Mouse (Mus musculus) neural tube, embryonic 14.5 days (tissue): ENCODE measurements around the gene Ndufa11. TPM values are rescaled to one million over a fixed set of nuclear protein-coding genes. Genes with fewer than 3 reads are reported as not detected.

Source experiments
- ATAC-seq: fragments of 200-750 bp; cut with Nextera tagmentation; 2 replicates; pipeline ENCODE4 v1.8.0; 2017; ENCODE audit warnings: low read depth, mild to moderate bottlenecking, moderate TSS enrichment, moderate library complexity
- H3K27ac ChIP-seq: fragments of 300-500 bp; sonication (generic); 2 replicates; pipeline ENCODE4 v1.5.1; 2014; ENCODE audit warnings: low read depth, mild to moderate bottlenecking, control low read depth, low read length, moderate library complexity, mixed read lengths
- H3K27me3 ChIP-seq: fragments of 300-500 bp; sonication (generic); 2 replicates; pipeline ENCODE4 v1.6.1; 2014; ENCODE audit warnings: low read length; ENCODE audit not compliant: control insufficient read depth, insufficient read depth
- H3K36me3 ChIP-seq: fragments of 300-500 bp; sonication (generic); 2 replicates; pipeline ENCODE4 v1.6.1; 2014; ENCODE audit warnings: low read length, mixed read lengths; ENCODE audit not compliant: control insufficient read depth, insufficient read depth
- H3K4me1 ChIP-seq: fragments of 300-500 bp; sonication (generic); 2 replicates; pipeline ENCODE4 v1.6.1; 2014; ENCODE audit warnings: low read length; ENCODE audit not compliant: control insufficient read depth, insufficient read depth
- H3K4me2 ChIP-seq: fragments of 300-500 bp; sonication (generic); 2 replicates; pipeline ENCODE4 v1.6.1; 2014; ENCODE audit warnings: mild to moderate bottlenecking, low read depth, low read length, control low read depth
- H3K4me3 ChIP-seq: fragments of 300-500 bp; sonication (generic); 2 replicates; pipeline ENCODE4 v1.5.1; 2014; ENCODE audit warnings: low read depth, low read length, control low read depth, mixed read lengths
- H3K9ac ChIP-seq: fragments of 300-500 bp; sonication (generic); replicated peaks from 2 replicates; pipeline ENCODE4 v1.6.1; 2014; ENCODE audit warnings: low read depth, mild to moderate bottlenecking, control low read depth, low read length, mixed read lengths
- H3K9me3 ChIP-seq: fragments of 300-500 bp; sonication (generic); 2 replicates; pipeline ENCODE4 v1.6.1; 2016; ENCODE audit warnings: low read length; ENCODE audit not compliant: control insufficient read depth
- WGBS: fragments of 180-500 bp; shearing (Covaris S2); extraction: QIAGEN DNeasy Blood & Tissue Kit; methylation state at CpG from one replicate; pipeline ENCODE4 v1.1.7; 2014; 5-methylcytosine and 5-hydroxymethylcytosine counted together
- polyA plus RNA-seq: library from polyadenylated mRNA; unstranded; fragments of >200 nt; fragmentation: Nextera tagmentation; extraction: Ambion mirVana; gene quantifications from 2 replicates; pipeline ENCODE4 v1.2.1, GENCODE M21; 2014

The Ndufa11 gene
- polyA plus RNA-seq, 1 experiment from 2014 or later = 693 TPM

GRCm38 (mm10) chr17:56751404-56752072 is 34.0 kb downstream of the Ndufa11 start:
- Histone ChIP-seq H3K4me2 (peak overlapping the region; percentile 36), H3K9ac (no peak overlapping the region), H3K36me3 (no peaks in the 10 kb centered on the region), H3K27ac (no peak overlapping the region), H3K27me3 (peaks cover 40% of the 10 kb centered on the region), H3K4me1 (no peaks in the 10 kb centered on the region), H3K4me3 (peak overlapping the region; percentile 23), H3K9me3 (no peaks in the 10 kb centered on the region)
- ATAC-seq = peak; percentile 87
- 21% methylated on average over 58 of the region's 71 CpGs for WGBS

- Histone ChIP-seq H3K27ac (no peak overlapping the region), H3K4me3 (no peak overlapping the region), H3K4me2 (no peak overlapping the region), H3K9ac (no peak overlapping the region), H3K36me3 (no peaks in the 10 kb centered on the region), H3K9me3 (no peaks in the 10 kb centered on the region), H3K27me3 (peaks cover 55% of the 10 kb centered on the region), H3K4me1 (0 out of 2 replicates have a peak, but pooled peaks cover 5% of the 10 kb centered on the region)
- no peak for ATAC-seq
- WGBS = 25% methylated on average over 15 of the region's 15 CpGs
Measured at GRCm38 (mm10) chr17:56753452-56753851, 35.9 kb downstream of the Ndufa11 start.

- Histone ChIP-seq H3K4me2 (no peak overlapping the region), H3K9me3 (no peaks in the 10 kb centered on the region), H3K27ac (no peak overlapping the region), H3K4me1 (0 out of 2 replicates have a peak, but pooled peaks cover 5% of the 10 kb centered on the region), H3K36me3 (no peaks in the 10 kb centered on the region), H3K9ac (no peak overlapping the region), H3K27me3 (peaks cover 56% of the 10 kb centered on the region), H3K4me3 (no peak overlapping the region)
- ATAC-seq = no peak
- WGBS = 16% methylated on average over 36 of the region's 36 CpGs
Measured at GRCm38 (mm10) chr17:56754271-56755185, 37.0 kb downstream of the Ndufa11 start.

- ATAC-seq = 0 out of 2 replicates have a peak, but pooled peaks have one; percentile 2
- Histone ChIP-seq H3K4me2 (peak overlapping the region; percentile 59), H3K27me3 (peaks cover 58% of the 10 kb centered on the region), H3K9ac (peak overlapping the region; percentile 46; the same call in 1 of the 2 replicates), H3K9me3 (no peaks in the 10 kb centered on the region), H3K4me3 (peak overlapping the region; percentile 35), H3K27ac (no peak overlapping the region), H3K4me1 (0 out of 2 replicates have a peak, but pooled peaks cover 7% of the 10 kb centered on the region), H3K36me3 (no peaks in the 10 kb centered on the region)
- WGBS = 2% methylated on average over 36 of the region's 51 CpGs
Measured at GRCm38 (mm10) chr17:56756703-56757399, 39.3 kb downstream of the Ndufa11 start.

GRCm38 (mm10) chr17:56757416-56758123 is 40.0 kb downstream of the Ndufa11 start, which contains the start of gene Nrtn:
TSS of gene Nrtn (minus strand) at chr17:56757530.
- Histone ChIP-seq H3K9ac (peak within 1 kb of the TSS; percentile 46; the same call in 1 of the 2 replicates), H3K27ac (no peak within 1 kb of the TSS), H3K36me3 (no peaks in the 10 kb centered on the region), H3K4me2 (peak within 1 kb of the TSS; percentile 59), H3K9me3 (no peaks in the 10 kb centered on the region), H3K4me3 (peak within 1 kb of the TSS; percentile 35), H3K27me3 (peaks cover 54% of the 10 kb centered on the region), H3K4me1 (0 out of 2 replicates have a peak, but pooled peaks cover 11% of the 10 kb centered on the region)
- ATAC-seq = peak; percentile 15; the same call in 1 of the 2 replicates
- WGBS = under 1% methylated on average over 44 of the region's 48 CpGs

- Histone ChIP-seq H3K4me2 (no peak overlapping the region), H3K4me3 (no peak overlapping the region), H3K27ac (no peak overlapping the region), H3K4me1 (0 out of 2 replicates have a peak, but pooled peaks cover 11% of the 10 kb centered on the region), H3K36me3 (no peaks in the 10 kb centered on the region), H3K27me3 (peaks cover 48% of the 10 kb centered on the region), H3K9me3 (no peaks in the 10 kb centered on the region), H3K9ac (no peak overlapping the region)
- 8% methylated on average over 12 of the region's 12 CpGs for WGBS
- ATAC-seq = no peak
Measured at GRCm38 (mm10) chr17:56758132-56758531, 40.6 kb downstream of the Ndufa11 start.

GRCm38 (mm10) chr17:56759261-56759660 is 41.7 kb downstream of the Ndufa11 start:
- Histone ChIP-seq H3K4me2 (no peak overlapping the region), H3K27ac (no peak overlapping the region), H3K4me1 (0 out of 2 replicates have a peak, but pooled peaks cover 11% of the 10 kb centered on the region), H3K9ac (no peak overlapping the region), H3K36me3 (no peaks in the 10 kb centered on the region), H3K9me3 (no peaks in the 10 kb centered on the region), H3K27me3 (peaks cover 37% of the 10 kb centered on the region), H3K4me3 (no peak overlapping the region)
- 45% methylated on average over 7 of the region's 7 CpGs for WGBS
- no peak for ATAC-seq

- Histone ChIP-seq H3K4me2 (no peak overlapping the region), H3K27me3 (peaks cover 19% of the 10 kb centered on the region), H3K27ac (no peak overlapping the region), H3K9me3 (no peaks in the 10 kb centered on the region), H3K4me3 (no peak overlapping the region), H3K36me3 (no peaks in the 10 kb centered on the region), H3K9ac (no peak overlapping the region), H3K4me1 (peaks cover 15% of the 10 kb centered on the region; the same call in 1 of the 2 replicates)
- no peak for ATAC-seq
- WGBS = 77% methylated on average over 3 of the region's 3 CpGs
Measured at GRCm38 (mm10) chr17:56761077-56761476, 43.5 kb downstream of the Ndufa11 start.
